Mouse (Mus musculus) adipocyte (in vitro differentiated cells): ENCODE results near the gene Cetn3.

ENCODE experiments used
- DNase-seq: peaks from one replicate; pipeline ENCODE4 v3.0.0-alpha.2; 2016; ENCODE audit warnings: low spot score

Gene Cetn3

GRCm38 (mm10) chr13:81822750-81823149 is 39.9 kb downstream of the Cetn3 start:
- no peak for DNase-seq

- DNase-seq, result no peak
Measured at GRCm38 (mm10) chr13:81824576-81825330, 41.9 kb downstream of the Cetn3 start.

- peak; percentile 31 for DNase-seq
Measured at GRCm38 (mm10) chr13:81828486-81828885, 45.6 kb downstream of the Cetn3 start.

- no peak for DNase-seq
Measured at GRCm38 (mm10) chr13:81831838-81832237, 49.0 kb downstream of the Cetn3 start.

GRCm38 (mm10) chr13:81836386-81837177 is 53.7 kb downstream of the Cetn3 start:
- DNase-seq, result no peak

- DNase-seq, result no peak
Measured at GRCm38 (mm10) chr13:81838016-81838415, 55.1 kb downstream of the Cetn3 start.

GRCm38 (mm10) chr13:81838948-81839347 is 56.1 kb downstream of the Cetn3 start:
- DNase-seq, result no peak

GRCm38 (mm10) chr13:81840246-81840645 is 57.4 kb downstream of the Cetn3 start:
- DNase-seq, result no peak

GRCm38 (mm10) chr13:81840646-81841045 is 57.8 kb downstream of the Cetn3 start:
- DNase-seq, result no peak

GRCm38 (mm10) chr13:81842278-81842677 is 59.4 kb downstream of the Cetn3 start:
- no peak for DNase-seq
